Mouse (Mus musculus): ENCODE results near the gene AI661453. TPM values are rescaled to one million over a fixed set of nuclear protein-coding genes. Genes with fewer than 3 reads are reported as not detected.
"Not testable (repeated sequence)": the region's sequence is repeated elsewhere in the genome, so short reads cannot be mapped to it uniquely, and the experiment has no call there.

The AI661453 gene
- polyA plus RNA-seq, 1 experiment from 2014 or later: 4.6 TPM

DNA sequence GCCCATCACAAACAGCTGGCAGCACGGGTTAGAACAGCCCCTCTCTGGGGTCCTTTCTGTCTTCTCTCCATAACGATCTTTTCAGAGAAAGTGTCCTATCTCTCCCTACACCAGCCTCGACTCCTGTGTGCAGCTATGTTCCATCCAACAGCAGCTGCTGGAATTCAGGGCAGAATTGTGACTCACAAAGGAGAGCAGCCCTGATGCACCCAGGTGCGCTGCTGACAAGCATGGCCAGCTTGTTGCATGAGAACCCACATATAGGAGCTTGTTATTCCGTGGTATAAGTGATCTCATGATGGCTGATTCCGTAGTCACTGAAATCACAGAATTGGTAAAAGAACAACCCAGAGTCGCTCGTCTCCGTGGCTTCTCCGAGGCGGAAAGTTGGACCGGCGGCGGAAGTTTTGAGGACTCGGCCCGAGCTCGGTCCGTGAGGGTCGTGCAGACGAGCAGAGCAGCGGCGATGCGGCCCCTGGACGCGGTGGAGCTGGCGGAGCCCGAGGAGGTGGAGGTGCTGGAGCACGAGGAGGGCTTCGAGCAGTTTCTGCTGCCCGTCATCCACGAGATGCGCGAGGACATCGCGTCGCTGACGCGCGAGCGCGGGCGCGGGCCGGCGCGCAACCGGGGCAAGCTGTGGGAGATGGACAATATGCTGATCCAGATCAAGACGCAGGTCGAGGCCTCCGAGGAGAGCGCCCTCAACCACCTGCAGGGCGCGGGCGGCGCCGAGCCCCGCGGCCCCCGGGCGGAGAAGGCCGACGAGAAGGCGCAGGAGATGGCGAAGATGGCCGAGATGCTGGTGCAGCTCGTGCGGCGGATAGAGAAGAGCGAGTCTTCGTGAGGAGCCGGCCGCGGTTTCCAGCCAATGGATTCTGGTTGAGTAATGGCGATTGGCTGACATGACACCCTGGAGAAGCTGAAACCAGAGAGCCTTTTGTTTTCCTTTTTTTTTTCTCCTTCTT lies 26.2 kb upstream of the AI661453 start:
- Histone ChIP-seq H3K4me2 (ENCODE audit: low read depth, low read length) (peak overlapping the region; percentile 66), H3K9ac (ENCODE audit: low read depth, low read length) (peak overlapping the region; percentile 11; the same call in 1 of the 2 replicates), H3K27me3 (replicated peaks; ENCODE audit: control insufficient read depth, insufficient read depth, low read length) (peaks cover 15% of the 10 kb centered on the region), H3K4me3 (ENCODE audit: low read length) (peak overlapping the region; percentile 40)
- not testable (repeated sequence) for H3K4me1 ChIP-seq (ENCODE audit: control insufficient read depth, insufficient read depth, low read length); H3K27ac ChIP-seq (ENCODE audit: low read length); H3K9me3 ChIP-seq (ENCODE audit: control insufficient read depth, low read length); H3K36me3 ChIP-seq (ENCODE audit: control insufficient read depth, insufficient read depth, low read length)
- WGBS: 4% methylated on average over 74 of the region's 74 CpGs
- ATAC-seq: peak; percentile 29; the same call in 1 of the 2 replicates

DNA sequence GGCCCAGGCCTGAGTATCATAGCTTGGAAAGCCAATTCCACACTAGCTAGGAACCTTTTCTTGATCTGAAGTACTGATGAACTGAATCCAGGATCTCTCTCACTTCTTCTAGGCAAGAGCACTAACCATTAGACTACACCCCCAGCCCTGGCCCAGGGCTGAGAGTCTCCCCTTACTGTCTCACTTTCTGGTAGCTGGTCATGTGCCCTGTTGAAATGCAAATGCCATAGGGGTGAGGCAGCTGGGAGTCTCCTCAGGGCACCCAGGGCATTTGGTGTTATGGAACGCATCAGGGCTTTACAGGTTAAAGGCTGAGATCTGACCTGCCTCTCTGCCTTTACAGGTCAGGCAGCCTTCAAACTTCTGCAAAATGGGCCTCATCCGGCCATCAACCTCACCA lies 16.2 kb upstream of the AI661453 start:
- no peaks in the 10 kb centered on the region for H3K36me3 ChIP-seq (ENCODE audit: control insufficient read depth, insufficient read depth, low read length)
- no peak overlapping the region for H3K4me3 ChIP-seq (ENCODE audit: low read length)
- no peak overlapping the region for H3K4me2 ChIP-seq (ENCODE audit: low read depth, low read length)
- H3K4me1 ChIP-seq (ENCODE audit: control insufficient read depth, insufficient read depth, low read length): peaks cover 5% of the 10 kb centered on the region; the same call in 1 of the 2 replicates
- ATAC-seq: no peak
- WGBS: 81% methylated on average over 2 of the region's 2 CpGs
- no peak overlapping the region for H3K9ac ChIP-seq (ENCODE audit: low read depth, low read length)
- no peaks in the 10 kb centered on the region for H3K9me3 ChIP-seq (ENCODE audit: control insufficient read depth, low read length)
- no peak overlapping the region for H3K27ac ChIP-seq (ENCODE audit: low read length)
- H3K27me3 ChIP-seq (replicated peaks; ENCODE audit: control insufficient read depth, insufficient read depth, low read length): no peaks in the 10 kb centered on the region

DNA sequence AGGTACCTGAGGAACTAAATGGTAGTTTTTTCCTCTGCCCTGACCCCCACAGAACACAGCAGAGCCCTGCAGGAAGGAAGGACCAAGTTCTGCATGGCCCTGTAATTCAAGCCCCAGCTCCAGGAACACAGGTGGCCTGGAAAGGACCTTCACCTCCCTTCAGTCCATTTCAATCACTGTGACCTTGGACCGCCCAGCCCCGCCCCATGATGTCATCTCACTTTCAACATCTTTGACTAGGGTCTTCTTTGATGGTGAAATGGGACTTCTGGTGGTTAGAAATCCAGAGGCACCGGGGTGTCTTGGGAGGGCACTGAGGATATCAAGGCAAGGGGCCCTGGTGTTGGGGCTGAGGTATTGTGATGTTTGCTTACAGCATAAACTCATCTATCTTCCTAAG lies 14.8 kb upstream of the AI661453 start:
- Histone ChIP-seq H3K27ac (ENCODE audit: low read length) (no peak overlapping the region), H3K4me3 (ENCODE audit: low read length) (no peak overlapping the region), H3K9ac (ENCODE audit: low read depth, low read length) (no peak overlapping the region), H3K9me3 (ENCODE audit: control insufficient read depth, low read length) (no peaks in the 10 kb centered on the region), H3K36me3 (ENCODE audit: control insufficient read depth, insufficient read depth, low read length) (no peaks in the 10 kb centered on the region), H3K4me1 (ENCODE audit: control insufficient read depth, insufficient read depth, low read length) (peaks cover 5% of the 10 kb centered on the region; the same call in 1 of the 2 replicates), H3K27me3 (replicated peaks; ENCODE audit: control insufficient read depth, insufficient read depth, low read length) (no peaks in the 10 kb centered on the region), H3K4me2 (ENCODE audit: low read depth, low read length) (no peak overlapping the region)
- WGBS: 81% methylated on average over 3 of the region's 3 CpGs
- ATAC-seq: no peak

DNA sequence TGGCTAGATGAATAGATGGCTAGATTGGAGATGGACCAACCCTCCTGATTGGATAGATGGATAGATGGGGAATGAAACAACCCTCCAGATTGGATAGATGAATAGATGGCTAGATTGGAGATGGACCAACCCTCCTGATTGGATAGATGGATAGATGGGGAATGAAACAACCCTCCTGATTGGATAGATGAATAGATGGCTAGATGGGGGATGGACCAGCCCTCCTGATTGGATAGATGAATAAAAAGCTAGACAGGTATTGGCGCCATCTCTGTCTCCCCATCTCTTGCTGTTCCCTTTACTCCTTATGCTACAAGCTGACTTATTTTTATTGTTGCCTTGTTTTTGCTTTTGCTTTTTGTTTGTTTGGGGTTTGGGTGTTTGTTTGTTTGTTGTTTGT lies 13.8 kb upstream of the AI661453 start:
- not testable (repeated sequence) for H3K36me3 ChIP-seq (ENCODE audit: control insufficient read depth, insufficient read depth, low read length); H3K27me3 ChIP-seq (replicated peaks; ENCODE audit: control insufficient read depth, insufficient read depth, low read length); H3K9me3 ChIP-seq (ENCODE audit: control insufficient read depth, low read length); H3K27ac ChIP-seq (ENCODE audit: low read length); H3K4me3 ChIP-seq (ENCODE audit: low read length); H3K4me2 ChIP-seq (ENCODE audit: low read depth, low read length); ATAC-seq; H3K9ac ChIP-seq (ENCODE audit: low read depth, low read length); H3K4me1 ChIP-seq (ENCODE audit: control insufficient read depth, insufficient read depth, low read length)
- WGBS: 96% methylated on average over 1 of the region's 1 CpGs

DNA sequence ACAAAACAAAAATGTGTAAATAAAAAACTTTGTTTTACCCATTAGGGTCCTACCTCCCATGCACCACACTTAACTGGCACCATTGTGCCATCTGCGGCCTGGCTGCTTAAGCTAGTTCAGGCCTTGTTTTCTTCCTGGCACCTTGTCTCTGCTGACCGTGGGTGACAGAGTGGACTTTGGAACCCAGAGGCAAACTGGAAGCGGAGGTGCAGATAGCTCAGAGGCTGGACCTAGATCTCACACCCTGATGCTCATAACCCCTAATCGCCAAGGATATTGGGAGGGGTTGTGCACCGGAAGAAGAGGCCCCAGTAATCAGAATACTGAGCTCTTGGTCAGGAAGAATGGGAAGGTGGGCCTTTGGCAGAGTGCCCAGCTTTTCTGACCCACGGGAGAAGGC lies 12.2 kb upstream of the AI661453 start:
- no peak overlapping the region for H3K9ac ChIP-seq (ENCODE audit: low read depth, low read length)
- H3K4me3 ChIP-seq (ENCODE audit: low read length): no peak overlapping the region
- H3K4me1 ChIP-seq (ENCODE audit: control insufficient read depth, insufficient read depth, low read length): peaks cover 9% of the 10 kb centered on the region
- 0 out of 2 replicates have a peak overlapping the region, but pooled peaks have one; percentile 28 for H3K27ac ChIP-seq (ENCODE audit: low read length)
- ATAC-seq: peak; percentile 87
- WGBS: 54% methylated on average over 6 of the region's 6 CpGs
- no peaks in the 10 kb centered on the region for H3K36me3 ChIP-seq (ENCODE audit: control insufficient read depth, insufficient read depth, low read length)
- H3K9me3 ChIP-seq (ENCODE audit: control insufficient read depth, low read length): no peaks in the 10 kb centered on the region
- no peaks in the 10 kb centered on the region for H3K27me3 ChIP-seq (replicated peaks; ENCODE audit: control insufficient read depth, insufficient read depth, low read length)
- H3K4me2 ChIP-seq (ENCODE audit: low read depth, low read length): no peak overlapping the region

DNA sequence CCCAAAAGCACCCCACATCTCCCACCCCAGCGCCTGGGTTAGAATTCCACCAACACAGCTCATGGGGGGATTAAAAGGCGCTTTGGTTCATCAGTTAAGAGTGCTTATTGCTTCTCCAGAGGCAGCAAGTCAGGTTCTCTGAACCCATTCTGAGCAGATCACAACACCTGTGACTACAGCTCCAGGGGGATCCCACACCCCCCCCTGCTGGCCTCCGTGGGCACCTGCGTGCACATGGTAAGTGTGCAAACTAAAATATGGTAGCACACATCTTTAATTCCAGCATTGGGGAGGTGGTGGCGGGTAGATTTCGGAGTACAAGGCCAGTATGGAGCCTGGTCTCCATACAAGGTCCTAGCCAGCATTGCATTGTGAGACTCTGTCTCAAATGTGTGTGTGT lies 9.1 kb upstream of the AI661453 start:
- H3K4me3 ChIP-seq (ENCODE audit: low read length): no peak overlapping the region
- H3K27ac ChIP-seq (ENCODE audit: low read length): no peak overlapping the region
- no peaks in the 10 kb centered on the region for H3K27me3 ChIP-seq (replicated peaks; ENCODE audit: control insufficient read depth, insufficient read depth, low read length)
- H3K4me1 ChIP-seq (ENCODE audit: control insufficient read depth, insufficient read depth, low read length): peaks cover 9% of the 10 kb centered on the region
- no peak for ATAC-seq
- no peaks in the 10 kb centered on the region for H3K9me3 ChIP-seq (ENCODE audit: control insufficient read depth, low read length)
- no peak overlapping the region for H3K9ac ChIP-seq (ENCODE audit: low read depth, low read length)
- no peak overlapping the region for H3K4me2 ChIP-seq (ENCODE audit: low read depth, low read length)
- no peaks in the 10 kb centered on the region for H3K36me3 ChIP-seq (ENCODE audit: control insufficient read depth, insufficient read depth, low read length)
- WGBS: 70% methylated on average over 6 of the region's 6 CpGs

DNA sequence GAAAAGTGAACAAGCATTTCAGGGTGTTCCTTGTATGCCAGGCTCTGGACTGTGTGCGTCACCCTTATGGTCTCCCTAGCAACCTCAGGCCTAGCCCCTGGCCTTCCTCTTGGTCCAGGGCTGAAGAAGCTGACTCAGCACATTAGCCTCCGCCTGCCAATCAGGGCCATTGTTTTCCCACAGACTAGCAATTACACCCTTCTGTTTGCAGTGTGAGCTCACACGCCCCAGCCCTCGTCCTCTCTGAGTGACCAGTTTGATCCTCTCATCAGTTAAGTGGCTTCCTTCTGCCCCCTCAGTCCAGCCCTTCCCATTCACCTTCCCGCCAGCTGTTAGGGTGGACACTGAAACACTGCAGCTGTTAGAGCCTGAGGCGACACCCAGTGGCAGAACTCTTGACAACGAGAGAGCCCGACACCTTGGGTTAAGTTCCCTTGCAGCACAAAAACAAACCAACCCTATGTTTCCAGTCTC lies 7.5 kb upstream of the AI661453 start:
- 9% methylated on average over 8 of the region's 8 CpGs for WGBS
- peaks cover 9% of the 10 kb centered on the region for H3K4me1 ChIP-seq (ENCODE audit: control insufficient read depth, insufficient read depth, low read length)
- no peaks in the 10 kb centered on the region for H3K36me3 ChIP-seq (ENCODE audit: control insufficient read depth, insufficient read depth, low read length)
- H3K4me2 ChIP-seq (ENCODE audit: low read depth, low read length): peak overlapping the region; percentile 41; the same call in 1 of the 2 replicates
- H3K27ac ChIP-seq (ENCODE audit: low read length): no peak overlapping the region
- no peak overlapping the region for H3K9ac ChIP-seq (ENCODE audit: low read depth, low read length)
- ATAC-seq: peak; percentile 50; the same call in 1 of the 2 replicates
- H3K27me3 ChIP-seq (replicated peaks; ENCODE audit: control insufficient read depth, insufficient read depth, low read length): no peaks in the 10 kb centered on the region
- no peak overlapping the region for H3K4me3 ChIP-seq (ENCODE audit: low read length)
- no peaks in the 10 kb centered on the region for H3K9me3 ChIP-seq (ENCODE audit: control insufficient read depth, low read length)

DNA sequence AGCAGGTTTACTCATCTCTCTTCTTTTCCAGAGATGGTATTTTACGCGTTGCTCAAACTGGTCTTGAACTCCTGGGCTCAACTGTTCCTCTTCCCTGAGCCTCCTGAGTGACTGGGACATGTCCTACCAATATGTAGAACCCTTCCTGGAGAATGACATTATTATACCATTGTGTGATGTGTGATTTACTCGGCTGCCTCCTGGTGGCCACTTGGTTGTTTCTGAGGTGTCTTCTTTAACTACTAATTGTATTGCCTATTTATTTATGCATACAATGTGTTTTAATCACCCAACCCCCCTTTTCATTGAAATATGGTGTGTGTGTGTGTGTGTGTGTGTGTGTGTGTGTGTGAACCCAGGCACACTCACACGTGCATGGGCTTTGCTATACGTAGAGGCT lies 5.6 kb upstream of the AI661453 start:
- peaks cover 4% of the 10 kb centered on the region for H3K4me1 ChIP-seq (ENCODE audit: control insufficient read depth, insufficient read depth, low read length)
- 68% methylated on average over 5 of the region's 5 CpGs for WGBS
- ATAC-seq: no peak
- H3K4me2 ChIP-seq (ENCODE audit: low read depth, low read length): no peak overlapping the region
- H3K9ac ChIP-seq (ENCODE audit: low read depth, low read length): no peak overlapping the region
- no peaks in the 10 kb centered on the region for H3K9me3 ChIP-seq (ENCODE audit: control insufficient read depth, low read length)
- no peak overlapping the region for H3K4me3 ChIP-seq (ENCODE audit: low read length)
- H3K27ac ChIP-seq (ENCODE audit: low read length): no peak overlapping the region
- no peaks in the 10 kb centered on the region for H3K36me3 ChIP-seq (ENCODE audit: control insufficient read depth, insufficient read depth, low read length)
- H3K27me3 ChIP-seq (replicated peaks; ENCODE audit: control insufficient read depth, insufficient read depth, low read length): no peaks in the 10 kb centered on the region

DNA sequence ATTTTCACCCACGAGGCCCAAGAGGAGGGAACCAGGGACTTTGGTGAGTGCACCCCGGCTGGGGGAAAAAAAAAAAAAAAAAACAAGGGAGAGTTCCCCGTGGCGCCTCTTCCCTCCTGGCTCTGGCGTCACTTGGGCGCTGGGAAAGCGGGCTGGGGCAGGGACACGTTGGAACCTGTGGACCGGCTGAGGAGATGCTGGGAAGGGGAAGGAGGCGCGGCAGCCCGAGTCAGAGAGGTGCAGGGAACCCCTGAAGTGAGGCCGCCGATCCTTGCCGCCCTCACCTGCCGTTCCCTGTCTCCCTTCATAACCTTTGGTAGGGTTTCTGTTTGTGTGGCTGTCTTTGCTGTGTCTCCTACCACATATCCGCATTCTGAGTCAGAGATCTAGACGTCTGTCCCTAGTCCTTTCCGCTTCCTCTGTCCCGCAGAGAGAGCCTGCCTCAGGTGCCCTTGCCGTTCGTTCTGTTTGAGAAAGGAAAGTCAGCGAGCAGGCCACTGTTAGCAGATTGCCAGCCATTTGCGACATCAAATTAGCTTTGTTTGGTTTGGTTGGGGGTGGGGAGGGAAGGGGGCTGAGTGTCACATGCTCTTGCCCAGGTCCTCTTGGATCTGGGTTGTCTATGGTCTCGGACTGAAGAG lies 612 bp downstream of the AI661453 start, which contains the start of gene 1700001C19Rik:
TSS of gene 1700001C19Rik (minus strand) at position 470 of the 641 bp plus-strand sequence.
- ATAC-seq: no peak
- Histone ChIP-seq H3K4me1 (ENCODE audit: control insufficient read depth, insufficient read depth, low read length) (peaks cover 40% of the 10 kb centered on the region), H3K27ac (ENCODE audit: low read length) (peak within 1 kb of the TSS; percentile 91), H3K36me3 (ENCODE audit: control insufficient read depth, insufficient read depth, low read length) (no peaks in the 10 kb centered on the region), H3K9ac (ENCODE audit: low read depth, low read length) (peak within 1 kb of the TSS; percentile 66), H3K9me3 (ENCODE audit: control insufficient read depth, low read length) (no peaks in the 10 kb centered on the region), H3K27me3 (replicated peaks; ENCODE audit: control insufficient read depth, insufficient read depth, low read length) (0 out of 2 replicates have a peak, but pooled peaks cover 3% of the 10 kb centered on the region), H3K4me2 (ENCODE audit: low read depth, low read length) (peak within 1 kb of the TSS; percentile 62), H3K4me3 (ENCODE audit: low read length) (peak within 1 kb of the TSS; percentile 54)
- WGBS: 5% methylated on average over 23 of the region's 25 CpGs

Data from intestine, embryonic 16.5 days (tissue).